Mouse (Mus musculus) inflammation-experienced regulatory T-cells, adult 6 months (primary cell): Measurements from ENCODE around the gene Ddah2. TPM values are rescaled to one million over a fixed set of nuclear protein-coding genes. Genes with fewer than 3 reads are reported as not detected.

Experiments used
- ATAC-seq: one replicate; pipeline ENCODE4 v1.8.0; 2017
- polyA plus RNA-seq, 3 experiments: library from polyadenylated mRNA; unstranded; fragments of 100-300 nt; shearing (Covaris generic); gene quantifications; one replicate each; pipeline ENCODE4 v1.2.1; 2017

The Ddah2 gene
- polyA plus RNA-seq, 3 experiments from 2014 or later: 0.91 to 3.0 (median 1.3) TPM

- no peak for ATAC-seq
Observed at GRCm38 (mm10) chr17:35105740-35106389, 47.0 kb downstream of the Ddah2 start.

DNA sequence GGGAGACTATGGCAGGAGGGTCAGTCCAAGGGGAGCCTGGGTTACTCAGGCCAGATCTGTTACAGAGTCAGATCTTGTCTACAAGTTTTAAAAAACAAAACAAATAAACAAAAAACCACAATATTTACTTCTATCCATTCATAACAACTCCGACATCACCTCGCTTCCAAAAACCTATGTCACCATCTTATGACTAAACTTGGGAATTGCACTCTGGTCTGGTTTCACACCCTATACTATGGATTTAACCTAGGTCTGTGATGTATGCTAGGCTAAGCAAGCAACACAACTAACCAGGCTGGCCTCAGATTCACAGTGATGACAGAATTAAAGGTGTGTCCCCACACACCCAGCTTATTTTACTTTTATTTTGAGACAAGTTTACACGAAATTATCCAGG, 47.7 kb downstream of the Ddah2 start:
- ATAC-seq: no peak

DNA sequence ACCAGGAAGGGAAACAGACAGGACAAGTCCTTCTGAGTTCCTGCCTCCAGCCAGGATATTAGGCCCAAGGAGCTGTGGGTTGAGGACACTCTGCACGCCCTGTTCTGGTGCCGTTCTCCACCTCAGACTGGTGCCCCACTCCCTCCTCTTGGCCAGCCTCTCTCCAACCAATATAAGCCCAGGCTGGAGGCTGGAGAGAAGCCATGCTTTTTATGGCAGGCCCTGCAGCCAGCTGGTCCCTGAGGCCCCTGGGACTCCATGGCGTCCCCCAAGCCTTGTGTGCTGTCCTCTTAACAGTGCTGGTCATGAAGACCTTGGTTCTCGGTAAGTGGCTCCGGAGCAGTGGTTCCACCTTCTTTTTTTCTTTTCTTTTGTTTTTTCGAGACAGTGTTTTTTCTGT, 49.3 kb downstream of the Ddah2 start, which contains the start of gene Ly6g5c:
Gene Ly6g5c (plus strand): TSS at position 183 of the 400 bp plus-strand sequence.
- no peak for ATAC-seq

Other genes starting within 250 kb of the Ddah2 start
- 10 to 100 TPM; 30.4 to 44.5 (median 37.2) TPM for gene Stk19, start 222.1 kb upstream of the Ddah2 start, polyA plus RNA-seq
- 10 to 100 TPM; 23.9 to 29.0 (median 27.1) TPM for gene Dxo, start 222.0 kb upstream of the Ddah2 start, polyA plus RNA-seq
- 10 to 100 TPM; 28.6 to 34.2 (median 33.7) TPM for gene Skiv2l, start 208.8 kb upstream of the Ddah2 start, polyA plus RNA-seq
- 10 to 100 TPM; 40.1 to 65.0 (median 47.0) TPM for gene Nelfe, start 208.6 kb upstream of the Ddah2 start, polyA plus RNA-seq
- 1 to 10 TPM in 1 of 3 experiments, under 1 TPM in 2; 0.24 to 2.6 (median 0.37) TPM for gene Cfb, start 196.5 kb upstream of the Ddah2 start, polyA plus RNA-seq
- gene Zbtb12, start 179.6 kb upstream of the Ddah2 start, polyA plus RNA-seq: not detected
- under 1 TPM in 1 of 3 experiments, not detected in 2; 0.26 TPM for gene Gm20547, start 177.0 kb upstream of the Ddah2 start, polyA plus RNA-seq
- 1 to 10 TPM in 1 of 3 experiments, not detected in 2; 1.4 TPM for gene C2, start 160.8 kb upstream of the Ddah2 start, polyA plus RNA-seq
- 10 to 100 TPM; 27.1 to 32.6 (median 29.4) TPM for gene Ehmt2, start 160.6 kb upstream of the Ddah2 start, polyA plus RNA-seq
- not detected for gene Slc44a4, start 144.6 kb upstream of the Ddah2 start, polyA plus RNA-seq
- gene Neu1, start 127.8 kb upstream of the Ddah2 start, polyA plus RNA-seq: 10 to 100 TPM; 12.8 to 28.2 (median 27.6) TPM
- gene Hspa1b, start 99.8 kb upstream of the Ddah2 start, polyA plus RNA-seq: under 1 TPM; 0.53 to 0.85 (median 0.80) TPM
- under 1 TPM in 1 of 3 experiments, not detected in 2; 0.94 TPM for gene Gm20481, start 89.1 kb upstream of the Ddah2 start, polyA plus RNA-seq
- 1 to 10 TPM in 2 of 3 experiments, under 1 TPM in 1; 0.74 to 2.3 (median 1.1) TPM for gene Hspa1a, start 86.9 kb upstream of the Ddah2 start, polyA plus RNA-seq
- not detected for gene Hspa1l, start 86.3 kb upstream of the Ddah2 start, polyA plus RNA-seq
- 10 to 100 TPM; 37.7 to 67.4 (median 40.0) TPM for gene Lsm2, start 77.2 kb upstream of the Ddah2 start, polyA plus RNA-seq
- gene Vars, start 58.0 kb upstream of the Ddah2 start, polyA plus RNA-seq: 10 to 100 TPM; 27.2 to 30.9 (median 30.8) TPM
- gene Vwa7, start 42.5 kb upstream of the Ddah2 start, polyA plus RNA-seq: under 1 TPM in 2 of 3 experiments, not detected in 1; 0.10 to 0.28 TPM
- gene Sapcd1, start 31.0 kb upstream of the Ddah2 start, polyA plus RNA-seq: 1 to 10 TPM in 2 of 3 experiments, under 1 TPM in 1; 0.54 to 2.6 (median 1.4) TPM
- gene Msh5, start 12.3 kb upstream of the Ddah2 start, polyA plus RNA-seq: 1 to 10 TPM; 1.3 to 1.4 (median 1.4) TPM
- 100 to 1,000 TPM; 487 to 766 (median 514) TPM for gene Clic1, start 9.1 kb upstream of the Ddah2 start, polyA plus RNA-seq
- not detected for gene Ly6g6c, start 6.4 kb downstream of the Ddah2 start, polyA plus RNA-seq
- not detected for gene Mpig6b, start 7.1 kb downstream of the Ddah2 start, polyA plus RNA-seq
- gene Ly6g6e, start 17.9 kb downstream of the Ddah2 start, polyA plus RNA-seq: not detected
- not detected for gene Ly6g6d, start 19.0 kb downstream of the Ddah2 start, polyA plus RNA-seq
- not detected for gene Ly6g6f, start 26.6 kb downstream of the Ddah2 start, polyA plus RNA-seq
- 10 to 100 TPM; 22.3 to 26.3 (median 25.6) TPM for gene Abhd16a, start 30.2 kb downstream of the Ddah2 start, polyA plus RNA-seq
- not detected for gene Ly6g5c, start 49.2 kb downstream of the Ddah2 start, polyA plus RNA-seq
- gene Ly6g5b, start 56.4 kb downstream of the Ddah2 start, polyA plus RNA-seq: 1 to 10 TPM; 1.9 to 8.9 (median 3.9) TPM
- 10 to 100 TPM; 57.1 to 87.4 (median 74.3) TPM for gene Gpank1, start 62.4 kb downstream of the Ddah2 start, polyA plus RNA-seq
- gene Csnk2b, start 63.0 kb downstream of the Ddah2 start, polyA plus RNA-seq: 100 to 1,000 TPM; 246 to 346 (median 344) TPM
- gene D17H6S53E, start 67.3 kb downstream of the Ddah2 start, polyA plus RNA-seq: 10 to 100 TPM; 20.0 to 27.1 (median 25.1) TPM
- not detected for gene Apom, start 73.0 kb downstream of the Ddah2 start, polyA plus RNA-seq
- gene Bag6, start 76.1 kb downstream of the Ddah2 start, polyA plus RNA-seq: 10 to 100 TPM; 25.4 to 33.8 (median 29.1) TPM
- gene Prrc2a, start 105.9 kb downstream of the Ddah2 start, polyA plus RNA-seq: 100 to 1,000 TPM in 1 of 3 experiments, 10 to 100 TPM in 2; 47.1 to 105 (median 47.2) TPM
- 1 to 10 TPM in 2 of 3 experiments, under 1 TPM in 1; 0.79 to 5.4 (median 2.1) TPM for gene Aif1, start 117.0 kb downstream of the Ddah2 start, polyA plus RNA-seq
- 10 to 100 TPM in 1 of 3 experiments, 1 to 10 TPM in 2; 6.4 to 11.2 (median 8.8) TPM for gene Lst1, start 129.4 kb downstream of the Ddah2 start, polyA plus RNA-seq
- gene Ltb, start 135.4 kb downstream of the Ddah2 start, polyA plus RNA-seq: 100 to 1,000 TPM; 112 to 242 (median 186) TPM
- gene Tnf, start 143.0 kb downstream of the Ddah2 start, polyA plus RNA-seq: 10 to 100 TPM; 20.9 to 28.8 (median 24.9) TPM
- gene Lta, start 146.3 kb downstream of the Ddah2 start, polyA plus RNA-seq: 100 to 1,000 TPM in 1 of 3 experiments, 10 to 100 TPM in 2; 34.4 to 113 (median 95.2) TPM
- under 1 TPM in 2 of 3 experiments, not detected in 1; 0.67 to 0.68 TPM for gene Gm16181, start 161.8 kb downstream of the Ddah2 start, polyA plus RNA-seq
- gene Atp6v1g2, start 174.6 kb downstream of the Ddah2 start, polyA plus RNA-seq: 1 to 10 TPM; 4.6 to 7.2 (median 5.9) TPM
- 1 to 10 TPM; 1.7 to 3.3 (median 1.9) TPM for gene Nfkbil1, start 176.8 kb downstream of the Ddah2 start, polyA plus RNA-seq
- 100 to 1,000 TPM; 194 to 276 (median 261) TPM for gene Ddx39b, start 182.7 kb downstream of the Ddah2 start, polyA plus RNA-seq
- 1,000 to 10,000 TPM; 4,089 to 4,363 (median 4,119) TPM for gene H2-D1, start 203.7 kb downstream of the Ddah2 start, polyA plus RNA-seq